17 mouse cellular contexts compared by ENCODE assay signal in genomic region chr16:24619458-24619857, GRCm38 (mm10).
A peak's percentile ranks its signal among the peaks of the same experiment; 100 is the strongest.
DNase-seq lines count a peak whose midpoint lies in the region; ATAC-seq and TF ChIP-seq lines count a peak whose summit lies in the region.
"Had no signal": no experiment of that assay in that cellular context is flagged by ENCODE, and none has a peak within 500 bp of the region (broad histone marks: within the 10 kb centered on the region; RNA-seq: fewer than 3 reads in every experiment).

No protein-coding gene starts in this region.

- TF ChIP-seq CTCF in spleen, adult 2 months (IDR thresholded peaks at IDR 0.05; ENCODE audit: extremely low read depth, insufficient read depth, insufficient read length, insufficient replicate concordance): no peak

- WGBS in spleen, adult 2 months: 92% methylated on average over 6 of the region's 6 CpGs

- peak; percentile 14 for DNase-seq in embryo, embryonic 10.5 days (ENCODE audit: low spot score)
- DNase-seq in embryo, embryonic 10 days (ENCODE audit: low spot score): no peak
- DNase-seq in spleen, adult 2 months (ENCODE audit: low read depth in 1 of 2, low spot score in 2 of 2): no peak
- DNase-seq in spleen, postnatal 36 days (ENCODE audit: low spot score in 2 of 2): no peak
- DNase-seq in adrenal gland, adult 18-20 months (ENCODE audit: low spot score in 2 of 2): no peak
- DNase-seq in cerebellum, postnatal 36 days: no peak
- DNase-seq in left cerebral cortex, adult 11 months (ENCODE audit: low spot score): no peak
- DNase-seq: adrenal gland, postnatal 10 days; cerebellum, adult 9-10 months; thymus, postnatal 14 days had no signal

- no peaks in the 10 kb centered on the region for H3K36me3 ChIP-seq in spleen, adult 2 months (ENCODE audit: control insufficient read depth, insufficient read depth, low read length)
- H3K36me3 ChIP-seq: heart, embryonic 13.5 days; hindbrain, embryonic 15.5 days; midbrain, embryonic 15.5 days had no signal

- no peak overlapping the region for H3K4me3 ChIP-seq in spleen, adult 2 months (ENCODE audit: extremely low read depth, insufficient read depth, insufficient read length)
- H3K4me3 ChIP-seq: forebrain, embryonic 13.5 days; heart, embryonic 13.5 days; hindbrain, embryonic 15.5 days; midbrain, embryonic 15.5 days had no signal

- no peaks in the 10 kb centered on the region for H3K27me3 ChIP-seq in spleen, adult 2 months (ENCODE audit: control insufficient read depth, insufficient read depth, low read length)
- H3K27me3 ChIP-seq: CH12.LX; forebrain, embryonic 13.5 days; heart, embryonic 13.5 days; hindbrain, embryonic 15.5 days; midbrain, embryonic 15.5 days had no signal

- TF ChIP-seq POLR2A in spleen, adult 2 months (IDR thresholded peaks at IDR 0.05; ENCODE audit: low read depth, low read length): no peak

- peaks cover 28% of the 10 kb centered on the region for H3K4me1 ChIP-seq in spleen, adult 2 months (ENCODE audit: control insufficient read depth, insufficient read depth, insufficient read length)

- peak overlapping the region; percentile 86 for H3K27ac ChIP-seq in spleen, adult 2 months (ENCODE audit: insufficient read depth, low read length)
- H3K27ac ChIP-seq: forebrain, embryonic 13.5 days; heart, embryonic 13.5 days; hindbrain, embryonic 15.5 days; midbrain, embryonic 15.5 days had no signal

- ATAC-seq in granulocyte monocyte progenitor cell, adult 5-6 weeks (replicated peaks; ENCODE audit: poor library complexity, severe bottlenecking): peak; percentile 43
- ATAC-seq: forebrain, embryonic 13.5 days; intestine, embryonic 16.5 days; midbrain, embryonic 15.5 days had no signal
